Mouse (Mus musculus) heart, embryonic 12.5 days (tissue): ENCODE data around the gene Slc12a9. TPM values are rescaled to one million over a fixed set of nuclear protein-coding genes. Genes with fewer than 3 reads are reported as not detected.

Experiments used
- ATAC-seq: fragments of 200-750 bp; cut with Nextera tagmentation; 2 replicates; pipeline ENCODE4 v1.8.0; 2017; ENCODE audit warnings: moderate TSS enrichment, moderate library complexity; ENCODE audit not compliant: insufficient number of reproducible peaks, low FRiP score
- H3K27ac ChIP-seq: fragments of 300-500 bp; sonication (generic); 2 replicates; pipeline ENCODE4 v1.5.1; 2016; ENCODE audit warnings: mild to moderate bottlenecking, moderate library complexity; ENCODE audit not compliant: poor library complexity, severe bottlenecking
- H3K27me3 ChIP-seq: fragments of 300-500 bp; sonication (generic); replicated peaks from 2 replicates; pipeline ENCODE4 v1.6.1; 2016; ENCODE audit warnings: mild to moderate bottlenecking, moderate library complexity
- H3K36me3 ChIP-seq: fragments of 300-500 bp; sonication (generic); 2 replicates; pipeline ENCODE4 v1.6.1; 2016; ENCODE audit warnings: mild to moderate bottlenecking, moderate library complexity
- H3K4me1 ChIP-seq: fragments of 300-500 bp; sonication (generic); replicated peaks from 2 replicates; pipeline ENCODE4 v1.6.1; 2016; ENCODE audit warnings: mild to moderate bottlenecking
- H3K4me2 ChIP-seq: fragments of 300-500 bp; sonication (generic); 2 replicates; pipeline ENCODE4 v1.6.1; 2016; ENCODE audit warnings: mild to moderate bottlenecking, moderate library complexity
- H3K4me3 ChIP-seq: fragments of 300-500 bp; sonication (generic); 2 replicates; pipeline ENCODE4 v1.5.1; 2016; ENCODE audit warnings: mild to moderate bottlenecking
- H3K9ac ChIP-seq: fragments of 300-500 bp; sonication (generic); 2 replicates; pipeline ENCODE4 v1.6.1; 2016; ENCODE audit warnings: mild to moderate bottlenecking, moderate library complexity
- H3K9me3 ChIP-seq: fragments of 300-500 bp; sonication (generic); replicated peaks from 2 replicates; pipeline ENCODE4 v1.6.1; 2016; ENCODE audit warnings: mild to moderate bottlenecking, moderate library complexity
- WGBS: fragments of 180-500 bp; shearing (Covaris S2); methylation state at CpG from one replicate; pipeline ENCODE4 v1.1.7; 2016; 5-methylcytosine and 5-hydroxymethylcytosine counted together
- polyA plus RNA-seq: library from polyadenylated mRNA; unstranded; fragments of >200 nt; fragmentation: Nextera tagmentation; extraction: Ambion mirVana; gene quantifications from 2 replicates; pipeline ENCODE4 v1.2.1, GENCODE M21; 2016

The Slc12a9 gene
- polyA plus RNA-seq, 1 experiment from 2014 or later: 9.4 TPM

DNA sequence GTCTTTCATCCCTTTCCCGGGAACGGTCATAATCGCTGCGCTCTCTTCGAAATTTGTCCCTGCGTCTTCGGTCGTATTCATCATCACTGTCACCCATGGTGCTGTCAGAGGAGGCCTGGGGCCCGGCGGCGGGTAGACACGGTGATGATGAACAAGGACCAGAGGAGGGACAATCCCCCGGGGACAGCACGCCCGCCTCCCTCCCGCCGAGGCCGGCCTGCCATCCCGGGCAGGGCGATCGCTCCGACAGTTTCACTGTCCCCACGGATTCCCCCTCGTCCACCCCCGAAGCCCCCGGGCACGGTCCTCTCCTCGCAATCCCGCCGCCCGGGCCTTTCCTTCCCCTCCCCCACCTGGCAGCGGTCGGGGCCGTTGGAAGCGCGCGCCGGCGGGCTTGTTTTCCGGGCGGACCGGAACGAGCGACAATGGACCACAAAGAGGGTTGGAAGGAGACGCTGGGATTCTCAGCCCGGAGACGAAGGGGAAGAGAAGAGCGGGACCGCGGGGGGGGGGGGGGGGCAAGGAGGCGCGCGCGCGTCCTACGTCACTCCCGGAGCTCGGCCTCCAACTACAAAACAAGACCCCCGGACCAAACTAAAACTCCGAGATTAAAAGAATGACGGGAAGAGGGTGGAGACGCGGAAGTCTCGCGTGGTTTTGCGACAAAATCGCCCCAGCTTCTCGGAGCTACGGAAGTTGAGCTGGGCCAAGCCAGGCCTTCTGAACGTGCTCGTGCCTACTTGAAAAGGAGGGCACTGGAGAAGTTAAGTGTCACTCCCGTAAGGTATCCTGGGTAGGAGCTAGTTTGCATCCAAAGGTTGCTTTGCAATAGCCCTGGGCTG lies 26.1 kb downstream of the Slc12a9 start, which contains the start of gene Srrt:
Gene Srrt (minus strand): TSS at position 604 of the 842 bp plus-strand sequence.
- H3K36me3 ChIP-seq: peaks cover 71% of the 10 kb centered on the region
- H3K27me3 ChIP-seq: no peaks in the 10 kb centered on the region
- peak within 1 kb of the TSS; percentile 98 for H3K9ac ChIP-seq
- peak within 1 kb of the TSS; percentile 87 for H3K4me3 ChIP-seq
- H3K9me3 ChIP-seq: no peaks in the 10 kb centered on the region
- peak within 1 kb of the TSS; percentile 96 for H3K27ac ChIP-seq
- ATAC-seq: peak; percentile 86
- peak within 1 kb of the TSS; percentile 78 for H3K4me2 ChIP-seq
- H3K4me1 ChIP-seq: peaks cover 55% of the 10 kb centered on the region
- under 1% methylated on average over 64 of the region's 72 CpGs for WGBS

DNA sequence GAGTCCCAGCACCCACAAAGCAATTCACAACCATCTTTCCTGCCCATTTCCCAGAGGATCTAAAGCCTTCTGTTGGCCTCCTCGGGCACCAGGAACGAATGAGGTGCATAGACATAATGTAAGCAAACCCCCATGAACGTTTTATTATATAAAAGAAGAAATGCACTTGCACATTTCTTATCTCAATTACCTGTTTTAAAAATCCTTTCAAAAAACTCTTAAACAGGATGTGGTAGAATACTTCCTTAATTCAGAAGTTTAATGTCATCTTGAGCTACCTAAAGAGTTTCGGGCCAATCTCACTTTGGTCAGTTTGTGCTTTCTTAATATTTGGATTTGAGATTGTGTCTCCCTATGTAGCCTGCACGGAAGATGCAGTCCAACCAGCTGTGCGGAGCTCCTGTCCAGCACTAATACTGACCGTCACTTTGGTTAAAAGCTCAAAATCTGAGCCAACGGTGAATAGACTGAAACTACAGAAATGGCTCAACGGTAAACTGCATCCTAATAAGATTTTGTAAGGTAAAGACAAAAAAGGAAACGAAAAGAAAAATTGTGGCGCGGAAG lies 26.9 kb downstream of the Slc12a9 start:
- 17% methylated on average over 12 of the region's 12 CpGs for WGBS
- ATAC-seq: no peak

DNA sequence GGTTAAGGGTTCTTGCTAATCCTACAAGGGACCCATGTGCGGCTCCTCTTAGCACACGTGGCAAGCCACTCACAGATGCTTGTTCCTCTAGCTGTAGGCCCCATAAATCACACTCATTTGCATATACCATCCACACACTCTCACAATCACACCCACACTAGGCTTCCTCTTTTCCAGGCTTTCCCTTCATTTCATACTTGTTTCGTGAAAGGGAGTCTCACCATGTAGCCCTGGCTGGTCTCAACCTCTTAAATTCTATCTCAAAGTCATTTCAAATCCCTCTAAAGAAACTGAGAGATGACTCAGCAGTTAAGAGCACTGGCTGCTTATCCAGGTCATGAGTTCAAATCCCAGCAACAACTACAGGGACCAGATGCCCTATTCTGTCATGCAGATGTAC lies 27.6 kb downstream of the Slc12a9 start:
- Histone ChIP-seq H3K36me3 (peaks cover 71% of the 10 kb centered on the region), H3K27ac (no peak overlapping the region), H3K4me3 (peak overlapping the region; percentile 87), H3K27me3 (no peaks in the 10 kb centered on the region), H3K9ac (peak overlapping the region; percentile 53; the same call in 1 of the 2 replicates), H3K9me3 (no peaks in the 10 kb centered on the region), H3K4me2 (peak overlapping the region; percentile 78), H3K4me1 (peaks cover 49% of the 10 kb centered on the region)
- ATAC-seq: no peak
- 70% methylated on average over 3 of the region's 3 CpGs for WGBS

More for the DNA sequence above, 26.9 kb downstream of the Slc12a9 start:
- no peaks in the 10 kb centered on the region for H3K27me3 ChIP-seq
- peak overlapping the region; percentile 78 for H3K4me2 ChIP-seq
- H3K36me3 ChIP-seq: peaks cover 71% of the 10 kb centered on the region
- peak overlapping the region; percentile 98 for H3K9ac ChIP-seq
- H3K9me3 ChIP-seq: no peaks in the 10 kb centered on the region
- H3K27ac ChIP-seq: peak overlapping the region; percentile 96; the same call in 1 of the 2 replicates
- H3K4me3 ChIP-seq: peak overlapping the region; percentile 87
- H3K4me1 ChIP-seq: peaks cover 48% of the 10 kb centered on the region

DNA sequence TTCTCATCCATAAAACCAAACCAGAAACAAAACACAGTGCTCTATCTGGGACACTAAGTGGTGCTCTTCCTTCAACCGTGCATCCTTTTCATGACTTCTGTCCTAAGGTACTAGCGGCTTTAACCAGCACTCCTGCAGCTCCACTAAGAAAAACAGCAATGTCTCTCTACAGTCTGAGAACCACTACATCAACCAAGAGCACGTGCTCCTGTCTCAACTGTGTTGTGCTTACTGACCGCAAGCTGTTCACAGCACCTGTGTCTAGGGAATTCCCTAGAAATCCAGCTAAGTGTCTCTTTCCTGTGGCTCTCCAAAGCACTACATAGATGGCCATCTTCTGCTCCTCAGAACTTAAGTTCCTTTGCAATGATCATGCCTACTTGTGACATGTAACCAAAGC lies 28.6 kb downstream of the Slc12a9 start:
- 69% methylated on average over 4 of the region's 4 CpGs for WGBS
- Histone ChIP-seq H3K27ac (no peak overlapping the region), H3K27me3 (no peaks in the 10 kb centered on the region), H3K4me2 (peak overlapping the region; percentile 78), H3K9me3 (no peaks in the 10 kb centered on the region), H3K4me1 (peaks cover 49% of the 10 kb centered on the region), H3K9ac (peak overlapping the region; percentile 53; the same call in 1 of the 2 replicates), H3K4me3 (no peak overlapping the region), H3K36me3 (peaks cover 71% of the 10 kb centered on the region)
- no peak for ATAC-seq

DNA sequence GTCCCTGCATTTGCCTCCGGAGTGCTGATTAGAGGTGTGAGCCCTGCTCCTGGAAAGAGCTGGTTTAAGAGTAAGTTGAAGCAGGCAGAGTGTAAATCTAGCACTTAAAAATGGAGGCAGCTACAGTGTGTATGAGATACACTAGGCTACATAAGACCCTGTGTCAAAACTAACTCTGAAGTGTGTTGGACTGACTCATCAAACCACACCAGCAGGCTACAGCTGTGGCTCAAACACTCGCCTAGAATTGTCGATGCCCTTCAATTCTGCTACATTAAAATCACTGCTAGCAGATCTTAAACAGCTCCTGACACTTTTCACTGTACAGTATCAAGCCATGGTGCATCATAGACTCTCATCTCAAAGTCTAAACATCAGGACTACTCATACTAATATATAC lies 29.2 kb downstream of the Slc12a9 start:
- no peaks in the 10 kb centered on the region for H3K9me3 ChIP-seq
- no peaks in the 10 kb centered on the region for H3K27me3 ChIP-seq
- H3K4me3 ChIP-seq: no peak overlapping the region
- 0 out of 2 replicates have a peak overlapping the region, but pooled peaks have one; percentile 3 for H3K4me2 ChIP-seq
- WGBS: 58% methylated on average over 3 of the region's 3 CpGs
- ATAC-seq: no peak
- H3K27ac ChIP-seq: no peak overlapping the region
- H3K9ac ChIP-seq: peak overlapping the region; percentile 40; the same call in 1 of the 2 replicates
- peaks cover 71% of the 10 kb centered on the region for H3K36me3 ChIP-seq
- peaks cover 49% of the 10 kb centered on the region for H3K4me1 ChIP-seq

DNA sequence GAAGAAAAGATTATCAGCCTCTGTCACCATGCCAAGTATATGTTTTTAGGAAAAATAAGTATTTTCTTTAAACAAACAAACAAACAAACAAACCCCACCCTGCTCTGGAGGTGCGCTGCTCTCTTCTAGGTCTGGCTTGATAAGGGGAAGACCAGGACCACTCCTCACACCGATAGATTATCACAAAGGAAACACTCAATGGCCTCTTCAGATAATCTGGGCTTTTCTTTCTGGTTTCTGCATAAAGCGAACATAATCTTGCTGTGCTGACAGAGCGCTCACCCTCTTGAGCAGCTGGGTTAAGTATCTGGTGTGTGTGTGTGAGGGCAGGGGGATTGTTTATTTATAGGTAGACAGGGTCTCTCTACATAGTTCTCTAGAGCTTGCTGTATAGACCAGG lies 29.8 kb downstream of the Slc12a9 start:
- 0 out of 2 replicates have a peak overlapping the region, but pooled peaks have one; percentile 3 for H3K4me2 ChIP-seq
- H3K4me3 ChIP-seq: no peak overlapping the region
- H3K36me3 ChIP-seq: peaks cover 71% of the 10 kb centered on the region
- H3K9me3 ChIP-seq: no peaks in the 10 kb centered on the region
- no peak overlapping the region; the same call in 1 of the 2 replicates for H3K27ac ChIP-seq
- 24% methylated on average over 4 of the region's 4 CpGs for WGBS
- no peaks in the 10 kb centered on the region for H3K27me3 ChIP-seq
- ATAC-seq: no peak
- H3K4me1 ChIP-seq: peaks cover 49% of the 10 kb centered on the region
- peak overlapping the region; percentile 40; the same call in 1 of the 2 replicates for H3K9ac ChIP-seq

DNA sequence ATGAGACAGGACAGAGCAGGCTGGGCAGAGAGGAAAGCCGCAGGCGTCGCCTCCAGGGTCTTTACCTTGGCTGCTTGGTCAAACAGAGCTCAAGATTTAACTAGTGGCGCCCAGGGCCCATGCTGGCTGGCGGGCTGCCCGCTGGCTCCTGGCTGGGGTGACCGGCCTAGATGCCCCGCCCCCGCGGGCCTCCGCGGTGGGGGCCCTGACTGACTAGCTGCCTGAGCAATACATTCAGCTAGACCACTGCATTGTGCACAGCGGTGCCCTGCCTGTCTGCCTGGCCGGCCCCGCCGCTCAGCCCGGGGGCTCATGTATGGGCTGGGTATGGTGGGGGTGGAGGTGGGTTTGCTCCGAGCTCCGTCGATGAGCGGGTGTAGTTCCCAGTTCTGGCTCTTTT lies 32.1 kb downstream of the Slc12a9 start:
- no peak overlapping the region for H3K4me3 ChIP-seq
- ATAC-seq: no peak
- H3K27me3 ChIP-seq: no peaks in the 10 kb centered on the region
- H3K36me3 ChIP-seq: peaks cover 91% of the 10 kb centered on the region
- peaks cover 40% of the 10 kb centered on the region for H3K4me1 ChIP-seq
- no peak overlapping the region for H3K4me2 ChIP-seq
- H3K9ac ChIP-seq: 0 out of 2 replicates have a peak overlapping the region, but pooled peaks have one; percentile 7
- WGBS: 87% methylated on average over 20 of the region's 21 CpGs
- H3K27ac ChIP-seq: no peak overlapping the region
- no peaks in the 10 kb centered on the region for H3K9me3 ChIP-seq

DNA sequence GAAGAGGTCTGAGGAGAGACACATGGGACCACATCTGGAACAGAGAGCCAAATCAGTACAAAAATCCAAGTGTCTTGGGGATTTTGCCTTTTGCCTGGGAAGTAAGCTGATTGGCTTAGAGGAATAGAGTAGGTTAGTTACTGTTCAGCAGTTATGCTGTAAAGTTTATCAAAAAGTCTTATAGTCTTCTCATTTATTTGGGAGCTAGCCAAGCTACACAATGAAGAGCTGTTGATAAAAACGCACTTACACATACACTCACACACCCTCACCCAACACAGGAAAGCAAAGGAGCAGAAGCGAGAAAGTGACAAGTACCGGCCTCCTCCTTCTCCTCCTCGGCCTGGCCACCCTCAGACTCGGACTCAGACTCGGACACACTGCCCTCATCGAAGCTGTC lies 34.2 kb downstream of the Slc12a9 start:
- H3K4me2 ChIP-seq: no peak overlapping the region
- peaks cover 29% of the 10 kb centered on the region for H3K4me1 ChIP-seq
- H3K9me3 ChIP-seq: no peaks in the 10 kb centered on the region
- H3K4me3 ChIP-seq: no peak overlapping the region
- no peaks in the 10 kb centered on the region for H3K27me3 ChIP-seq
- no peak overlapping the region for H3K27ac ChIP-seq
- peaks cover 94% of the 10 kb centered on the region for H3K36me3 ChIP-seq
- no peak for ATAC-seq
- no peak overlapping the region for H3K9ac ChIP-seq
- WGBS: 63% methylated on average over 7 of the region's 7 CpGs

DNA sequence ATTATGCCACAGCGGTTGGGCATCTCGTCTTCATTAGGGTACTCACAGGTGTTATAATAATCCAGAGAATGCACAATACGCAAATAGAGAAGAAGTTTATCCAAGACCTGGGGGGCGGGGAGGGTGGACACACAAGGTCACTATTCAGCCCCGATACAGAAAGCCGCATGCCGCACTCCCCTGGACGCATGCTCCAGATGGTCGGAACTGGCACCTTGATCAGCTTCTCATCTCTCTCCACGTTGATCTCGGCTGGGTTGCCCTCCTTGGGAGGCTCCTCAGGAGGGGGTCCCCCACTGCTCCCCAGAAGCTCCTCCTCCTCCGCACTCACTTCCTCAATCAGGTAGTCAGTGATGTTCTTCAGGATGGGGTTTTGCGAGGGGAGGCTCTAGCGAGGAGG lies 36.3 kb downstream of the Slc12a9 start:
- Histone ChIP-seq H3K9ac (no peak overlapping the region), H3K27ac (no peak overlapping the region), H3K4me1 (peaks cover 21% of the 10 kb centered on the region), H3K36me3 (peaks cover 73% of the 10 kb centered on the region), H3K9me3 (no peaks in the 10 kb centered on the region), H3K27me3 (no peaks in the 10 kb centered on the region), H3K4me2 (no peak overlapping the region), H3K4me3 (no peak overlapping the region)
- WGBS: 95% methylated on average over 14 of the region's 14 CpGs
- no peak for ATAC-seq

DNA sequence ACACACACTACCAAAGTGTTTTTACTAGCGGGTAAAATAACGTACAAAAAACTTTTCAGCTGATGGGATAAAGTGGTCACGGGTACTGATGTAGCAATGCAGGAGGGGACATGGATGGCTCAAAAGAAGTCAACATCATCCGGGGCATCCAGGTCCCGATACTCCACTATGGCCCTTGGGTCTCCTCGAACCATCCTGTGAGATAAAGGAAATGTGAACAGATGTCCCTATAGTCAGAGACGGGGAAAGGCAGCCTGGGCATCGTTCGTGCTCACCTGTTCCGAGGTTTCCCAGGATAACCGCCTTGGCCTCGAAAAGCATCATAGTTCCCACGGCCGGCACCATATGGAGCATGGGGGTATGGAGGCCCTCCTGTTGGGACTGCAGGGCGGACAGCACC lies 37.7 kb downstream of the Slc12a9 start:
- peaks cover 11% of the 10 kb centered on the region for H3K27me3 ChIP-seq
- H3K36me3 ChIP-seq: peaks cover 59% of the 10 kb centered on the region
- WGBS: 90% methylated on average over 15 of the region's 15 CpGs
- no peak overlapping the region for H3K4me3 ChIP-seq
- no peak overlapping the region for H3K9ac ChIP-seq
- ATAC-seq: no peak
- H3K4me1 ChIP-seq: peaks cover 20% of the 10 kb centered on the region
- H3K9me3 ChIP-seq: no peaks in the 10 kb centered on the region
- H3K4me2 ChIP-seq: no peak overlapping the region
- H3K27ac ChIP-seq: no peak overlapping the region

DNA sequence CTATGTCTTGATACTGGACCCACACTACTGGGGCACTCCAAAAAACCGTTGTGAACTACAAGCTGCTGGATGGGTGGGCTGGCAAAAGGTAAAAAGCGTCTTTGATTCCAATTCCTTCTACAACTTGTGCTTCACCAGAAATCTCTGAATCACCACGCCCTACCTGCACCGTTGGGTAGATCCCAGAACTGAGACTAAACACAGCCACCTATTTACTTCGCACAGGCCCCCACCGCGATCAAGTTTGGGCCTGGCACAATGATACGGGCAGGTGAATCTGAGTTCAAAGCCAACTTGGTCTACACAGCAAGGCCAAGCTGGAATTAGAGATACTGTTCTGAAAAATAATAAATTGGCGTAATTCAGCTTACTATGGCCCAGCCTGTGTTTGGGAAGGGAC lies 38.1 kb downstream of the Slc12a9 start:
- 76% methylated on average over 9 of the region's 9 CpGs for WGBS
- H3K36me3 ChIP-seq: peaks cover 54% of the 10 kb centered on the region
- peak overlapping the region; percentile 88; the same call in 1 of the 2 replicates for H3K27ac ChIP-seq

More for the DNA sequence above, 38.1 kb downstream of the Slc12a9 start:
- peak overlapping the region; percentile 94 for H3K4me2 ChIP-seq
- H3K9me3 ChIP-seq: no peaks in the 10 kb centered on the region
- H3K4me1 ChIP-seq: peaks cover 22% of the 10 kb centered on the region
- no peak for ATAC-seq
- peaks cover 15% of the 10 kb centered on the region for H3K27me3 ChIP-seq
- peak overlapping the region; percentile 60 for H3K4me3 ChIP-seq
- peak overlapping the region; percentile 80 for H3K9ac ChIP-seq
